Mouse (Mus musculus) layer of hippocampus, postnatal 14 days (tissue): ENCODE measurements around the gene Klhl26. TPM values are rescaled to one million over a fixed set of nuclear protein-coding genes. Genes with fewer than 3 reads are reported as not detected.

ENCODE experiments used
- DNase-seq, 2 experiments: peaks; one replicate each; pipeline ENCODE4 v3.0.0; 2021 to 2022; ENCODE audit warnings: low spot score in 2 of 2, mixed read lengths in 1 of 2
- total RNA-seq, 2 experiments: library from RNA; stranded (reverse); gene quantifications; 2 replicates each; pipeline ENCODE4 v1.2.3; 2021

Klhl26 gene
- total RNA-seq, 2 experiments from 2014 or later = 44.7 to 45.5 TPM

GRCm38 (mm10) chr8:70481908-70482307, 5.1 kb upstream of the Klhl26 start:
- peak in 1 of 2 experiments; percentile 85 for DNase-seq

DNA sequence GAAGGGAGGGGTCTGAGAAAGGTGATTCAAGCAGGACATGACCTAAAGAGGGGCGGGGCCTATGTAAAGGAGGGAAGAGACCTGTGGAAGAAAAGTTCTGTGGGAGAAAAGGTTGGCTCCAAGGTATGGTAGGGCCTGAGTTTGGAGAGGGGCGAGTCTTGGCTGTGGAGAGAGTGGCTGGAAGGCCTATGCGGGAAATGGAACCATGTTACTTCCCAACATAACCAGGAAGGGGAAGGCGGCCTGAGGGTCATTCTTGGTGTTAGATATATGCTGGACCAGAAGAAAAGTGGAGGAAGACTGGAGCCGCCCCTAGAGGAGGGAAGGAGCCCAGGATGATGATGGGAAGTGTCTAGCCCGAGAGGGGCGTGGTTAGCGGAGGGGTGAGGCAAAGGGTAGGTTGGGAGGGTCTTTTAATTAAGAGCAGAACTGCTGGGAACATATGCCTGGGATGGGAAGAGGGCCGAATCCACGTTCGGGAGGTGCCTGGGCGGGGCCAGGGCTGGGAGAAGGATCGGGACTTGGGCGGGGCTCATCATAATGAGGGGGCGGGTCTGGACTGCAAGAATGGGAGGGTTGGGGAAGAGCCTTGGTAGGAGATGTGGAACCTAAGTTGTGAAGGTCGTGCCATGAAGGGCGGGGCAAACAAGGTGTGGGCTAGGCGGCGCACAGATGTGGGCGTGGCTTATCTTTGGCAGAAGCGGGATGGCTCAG, 658 bp upstream of the Klhl26 start:
- no peak for DNase-seq

DNA sequence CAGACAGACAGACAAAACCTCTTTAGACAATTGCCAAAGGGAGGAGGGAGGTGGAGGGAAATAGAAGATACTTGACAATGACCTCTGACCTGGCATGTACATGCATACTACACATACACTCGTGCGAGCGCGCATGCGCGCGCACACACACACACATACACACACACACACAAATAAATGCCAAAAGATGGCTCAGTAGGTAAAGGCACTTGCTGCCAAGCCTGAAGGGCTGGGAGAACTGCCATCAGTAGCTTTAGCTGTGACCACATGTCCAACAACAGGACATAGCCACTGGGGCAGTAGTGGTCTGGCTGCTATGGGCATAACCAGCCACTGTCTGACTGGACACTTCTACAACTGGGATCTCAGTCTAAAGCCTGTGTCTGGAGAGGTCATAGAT, 4.9 kb downstream of the Klhl26 start:
- no peak for DNase-seq

- DNase-seq = no peak
These were observed 6.8 kb downstream of the Klhl26 start for GRCm38 (mm10) chr8:70469938-70470337.

- DNase-seq = no peak
These were observed 7.4 kb downstream of the Klhl26 start for GRCm38 (mm10) chr8:70469295-70469916.

DNA sequence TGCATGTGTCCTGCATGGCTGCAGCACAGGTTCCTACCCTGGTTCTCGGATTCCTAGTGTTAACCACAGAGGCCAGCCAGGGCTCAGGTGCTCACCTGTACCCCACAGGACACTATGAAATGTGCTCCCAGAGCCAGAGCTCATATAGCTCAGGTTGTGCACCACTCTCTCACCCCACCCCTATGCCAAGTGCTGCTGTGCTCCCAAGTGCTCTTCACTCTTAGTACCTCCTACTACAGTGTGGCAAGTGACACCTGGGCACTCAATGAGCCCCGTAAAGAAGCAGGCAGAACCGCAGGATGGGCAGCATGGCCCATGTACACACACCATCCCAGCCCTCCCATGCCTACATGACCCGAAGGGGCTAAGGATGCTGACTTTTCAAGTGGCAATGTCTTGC, 8.0 kb downstream of the Klhl26 start:
- no peak for DNase-seq

DNA sequence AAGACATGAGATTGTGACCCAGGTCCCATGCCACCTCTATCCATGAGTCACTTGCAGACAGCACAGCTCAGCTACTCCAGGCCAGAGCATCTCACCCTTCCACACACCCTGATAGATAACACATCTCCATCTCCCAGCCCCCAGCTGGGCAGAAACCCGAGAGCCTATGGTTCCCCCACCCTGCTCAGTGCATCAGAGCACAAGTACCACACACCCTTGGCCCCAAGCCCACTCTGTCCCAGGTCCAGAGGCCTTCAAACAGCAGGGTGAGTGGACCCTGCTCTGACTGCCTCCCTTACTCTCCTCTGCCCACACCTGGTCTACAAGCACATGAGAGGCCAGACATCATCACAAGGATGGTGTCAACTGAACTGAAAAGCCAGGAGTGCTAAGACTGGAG, 8.9 kb downstream of the Klhl26 start:
- DNase-seq = no peak

- DNase-seq = no peak
These were observed 9.5 kb downstream of the Klhl26 start for GRCm38 (mm10) chr8:70467229-70467725.

GRCm38 (mm10) chr8:70466771-70467170, 10.0 kb downstream of the Klhl26 start:
- no peak for DNase-seq

DNA sequence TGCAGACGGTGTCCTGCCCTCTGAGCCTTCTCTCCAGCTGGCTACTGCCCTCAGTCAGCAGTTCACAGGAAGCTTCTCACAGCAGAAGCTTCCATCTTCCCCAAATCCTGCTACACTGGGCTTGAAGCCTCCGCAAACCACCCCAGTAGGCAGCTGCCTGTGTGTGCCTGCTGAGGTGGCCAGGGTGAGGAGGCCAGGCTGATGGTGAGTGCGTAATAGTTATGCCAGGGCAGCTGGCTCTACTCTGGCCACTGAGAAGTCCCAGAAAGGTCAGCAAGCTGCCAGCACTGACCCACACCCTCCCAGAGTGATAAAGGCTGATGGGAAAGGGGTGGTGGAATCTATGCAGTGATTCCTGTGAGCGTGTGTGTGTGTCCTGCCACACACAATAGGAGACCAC, 10.5 kb downstream of the Klhl26 start:
- no peak for DNase-seq

DNA sequence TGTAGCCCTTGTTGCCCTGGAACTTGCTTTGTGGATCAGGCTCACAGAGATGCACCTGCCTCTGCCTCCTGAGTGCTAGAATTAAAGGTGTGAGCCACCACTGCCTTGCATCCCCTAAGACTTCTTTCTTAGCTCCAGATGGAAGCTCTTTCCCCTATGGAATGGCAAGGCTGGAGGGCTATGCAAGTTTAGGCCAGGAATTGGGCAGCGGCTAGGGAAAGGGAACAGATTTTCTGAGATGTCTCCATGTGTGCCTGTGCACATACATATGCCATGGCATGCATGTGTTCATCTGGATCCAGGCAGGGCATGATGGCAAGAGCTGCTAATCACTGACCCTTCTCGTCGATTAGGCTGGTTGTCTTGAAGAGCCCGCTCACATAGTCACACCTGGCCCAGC, 11.1 kb downstream of the Klhl26 start:
- DNase-seq = no peak

- DNase-seq = no peak
These were observed 12.6 kb downstream of the Klhl26 start for GRCm38 (mm10) chr8:70464162-70464561.

DNA sequence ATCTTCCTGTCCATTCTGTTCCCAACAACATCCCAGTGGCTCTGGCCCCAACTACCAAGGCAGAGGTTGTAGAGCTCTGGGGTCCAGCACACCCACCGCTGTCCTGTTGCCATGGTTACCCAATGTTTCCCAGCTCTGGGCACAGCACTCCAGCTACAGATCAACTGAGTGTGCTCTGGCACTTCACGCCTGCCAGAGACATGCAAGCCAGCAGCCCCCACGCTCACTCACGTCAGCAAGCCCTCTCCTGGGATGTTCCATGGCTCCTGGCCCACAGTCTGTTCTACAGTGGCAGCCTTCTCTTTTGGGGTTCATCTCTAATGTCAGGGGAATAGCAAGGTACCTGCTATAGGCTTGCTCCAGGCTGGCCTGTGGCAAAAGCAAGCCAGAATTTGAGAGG, 13.5 kb downstream of the Klhl26 start:
- DNase-seq = peak; percentile 57 to 80

GRCm38 (mm10) chr8:70462516-70462813, 14.3 kb downstream of the Klhl26 start:
- DNase-seq = no peak

- DNase-seq = no peak
These were observed 14.8 kb downstream of the Klhl26 start for GRCm38 (mm10) chr8:70461765-70462515.

DNA sequence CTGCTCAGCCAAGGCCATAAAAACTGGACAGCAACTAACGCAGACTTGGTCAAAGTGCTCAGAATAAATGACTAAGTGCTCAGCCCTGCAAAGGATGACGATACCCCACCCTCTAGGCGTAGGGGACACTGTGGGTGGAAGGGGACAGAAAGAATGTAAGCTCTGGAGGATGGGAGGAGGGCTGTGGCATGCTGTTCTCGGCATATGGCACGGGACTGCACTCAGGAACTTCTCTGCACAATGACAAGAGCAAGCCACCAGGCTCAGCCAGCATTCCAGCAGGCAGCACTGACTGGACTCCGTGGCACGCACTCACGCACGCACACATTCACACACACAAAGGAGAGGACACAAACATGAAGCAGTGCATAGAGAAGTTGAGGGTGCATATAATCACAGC, 16.2 kb downstream of the Klhl26 start:
- no peak for DNase-seq

- DNase-seq = no peak
These were observed 16.6 kb downstream of the Klhl26 start for GRCm38 (mm10) chr8:70460199-70460598.

GRCm38 (mm10) chr8:70459636-70460035, 17.1 kb downstream of the Klhl26 start:
- no peak for DNase-seq

- DNase-seq = no peak
These were observed 18.3 kb downstream of the Klhl26 start for GRCm38 (mm10) chr8:70458462-70458861.

GRCm38 (mm10) chr8:70457882-70458281, 18.9 kb downstream of the Klhl26 start:
- DNase-seq = no peak

DNA sequence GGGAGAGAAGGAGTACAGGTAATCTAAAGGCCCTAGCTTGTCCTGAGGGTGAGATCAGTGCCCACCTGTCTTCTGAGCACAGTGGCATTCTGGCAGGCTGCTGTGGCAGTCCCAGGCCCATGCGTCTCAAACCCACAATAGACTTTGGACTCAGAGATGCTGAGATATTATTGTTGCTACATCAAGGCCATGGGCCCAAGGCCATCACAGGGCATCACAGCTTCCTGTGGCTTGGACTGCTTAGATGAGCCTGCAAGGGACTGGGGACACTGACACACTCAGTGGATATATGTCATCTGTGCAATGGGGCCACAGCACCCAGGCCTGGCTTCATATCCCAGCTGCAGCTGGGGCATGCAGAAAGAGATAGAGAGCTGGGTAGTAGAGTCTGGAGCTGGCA, 19.8 kb downstream of the Klhl26 start:
- no peak for DNase-seq

- DNase-seq = no peak
These were observed 22.9 kb downstream of the Klhl26 start for GRCm38 (mm10) chr8:70453852-70454251.
